Mouse (Mus musculus) kidney, adult 11 months (tissue): Measurements from ENCODE around the gene Sh3bgrl.
A peak's percentile ranks its signal among the peaks of the same experiment; 100 is the strongest.

Experiments
- DNase-seq: peaks from one replicate; pipeline ENCODE4 v3.0.0; 2022

Gene Sh3bgrl

DNA sequence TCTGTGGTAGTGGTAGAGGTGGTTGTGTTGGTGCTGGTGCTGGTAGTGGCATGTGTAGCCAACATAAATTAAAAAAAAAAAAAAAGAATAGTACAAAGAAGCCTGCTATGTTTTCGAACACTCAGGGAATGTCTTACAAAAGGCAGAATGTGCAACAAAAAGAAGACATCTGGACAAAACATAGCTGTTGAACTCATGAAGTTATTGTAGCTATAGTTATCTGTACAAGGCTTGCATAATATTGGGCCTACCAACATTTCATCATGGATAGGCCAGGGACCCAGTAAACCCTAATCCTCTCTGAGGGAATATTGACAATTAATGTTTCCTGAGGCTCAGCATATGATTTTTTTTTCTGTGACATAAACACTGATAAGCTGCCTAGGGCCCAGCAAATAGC is 37.3 kb downstream of the Sh3bgrl start:
- no peak for DNase-seq

- DNase-seq, result no peak
Observed at GRCm38 (mm10) chrX:109133500-109133899, 38.3 kb downstream of the Sh3bgrl start.

GRCm38 (mm10) chrX:109136306-109136705 is 41.1 kb downstream of the Sh3bgrl start:
- DNase-seq, result no peak

GRCm38 (mm10) chrX:109136820-109137219 is 41.7 kb downstream of the Sh3bgrl start:
- no peak for DNase-seq

GRCm38 (mm10) chrX:109137295-109137694 is 42.1 kb downstream of the Sh3bgrl start:
- DNase-seq, result no peak

GRCm38 (mm10) chrX:109141337-109141870 is 46.2 kb downstream of the Sh3bgrl start:
- no peak for DNase-seq

DNA sequence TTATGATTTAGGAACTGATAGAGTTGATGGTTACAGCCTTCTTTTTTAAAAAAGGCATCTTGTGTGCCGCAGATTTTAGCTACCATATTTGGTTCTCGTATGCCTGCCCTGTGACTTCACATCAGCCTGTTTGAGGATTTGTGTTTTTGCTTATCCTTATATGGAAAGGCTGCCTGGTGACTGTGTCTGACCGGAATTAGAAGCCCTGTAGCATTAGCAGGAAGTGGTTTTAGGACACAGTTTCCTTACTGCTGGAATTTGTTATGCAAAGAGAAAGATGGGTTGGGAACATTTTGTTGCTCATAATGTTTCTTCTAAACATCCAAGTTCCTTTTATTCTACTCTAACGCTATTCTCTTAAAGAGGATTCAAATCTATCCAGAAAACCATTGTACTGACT is 47.1 kb downstream of the Sh3bgrl start:
- no peak for DNase-seq

DNA sequence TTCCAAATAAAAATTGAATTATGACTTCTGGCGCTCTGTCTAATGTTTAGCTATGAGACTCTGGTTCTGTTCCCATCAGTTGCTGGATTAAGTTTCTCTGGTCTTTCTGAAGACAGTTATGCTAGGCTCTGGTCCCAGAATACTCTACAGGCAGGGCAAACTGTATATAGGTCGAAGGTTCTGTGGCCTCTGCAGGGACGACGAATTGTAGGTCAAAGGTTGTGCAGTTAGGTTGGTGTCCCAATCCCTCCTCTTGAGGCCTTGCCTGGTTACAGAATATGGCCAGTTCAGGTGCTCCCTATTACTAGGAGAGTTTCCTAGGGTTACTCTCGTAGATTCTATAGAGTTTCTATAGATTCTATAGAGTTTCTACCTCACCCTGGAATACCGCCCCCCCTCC is 50.6 kb downstream of the Sh3bgrl start:
- no peak for DNase-seq

DNA sequence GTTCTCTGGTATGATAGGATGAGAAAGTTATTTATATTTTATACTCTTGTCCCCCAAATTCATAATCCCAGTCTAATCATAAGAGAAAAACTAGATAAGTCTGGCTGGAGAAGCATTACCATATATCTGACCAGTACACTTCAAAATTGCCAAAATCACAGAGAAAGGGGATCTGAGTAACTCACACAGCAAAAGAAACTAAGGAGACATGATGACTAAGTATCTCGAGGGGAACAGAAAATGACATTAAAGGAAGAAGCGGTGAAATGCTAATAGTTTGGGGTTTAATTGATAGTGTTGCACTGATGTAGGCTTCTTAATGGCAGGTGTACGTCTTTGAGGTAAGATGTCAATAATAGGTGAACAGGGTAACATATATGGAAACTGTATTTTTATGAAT is 51.9 kb downstream of the Sh3bgrl start:
- DNase-seq, result no peak

- DNase-seq, result no peak
Observed at GRCm38 (mm10) chrX:109151228-109151627, 56.1 kb downstream of the Sh3bgrl start.

- DNase-seq, result no peak
Observed at GRCm38 (mm10) chrX:109160326-109160725, 65.2 kb downstream of the Sh3bgrl start.

GRCm38 (mm10) chrX:109160901-109161300 is 65.7 kb downstream of the Sh3bgrl start:
- no peak for DNase-seq

DNA sequence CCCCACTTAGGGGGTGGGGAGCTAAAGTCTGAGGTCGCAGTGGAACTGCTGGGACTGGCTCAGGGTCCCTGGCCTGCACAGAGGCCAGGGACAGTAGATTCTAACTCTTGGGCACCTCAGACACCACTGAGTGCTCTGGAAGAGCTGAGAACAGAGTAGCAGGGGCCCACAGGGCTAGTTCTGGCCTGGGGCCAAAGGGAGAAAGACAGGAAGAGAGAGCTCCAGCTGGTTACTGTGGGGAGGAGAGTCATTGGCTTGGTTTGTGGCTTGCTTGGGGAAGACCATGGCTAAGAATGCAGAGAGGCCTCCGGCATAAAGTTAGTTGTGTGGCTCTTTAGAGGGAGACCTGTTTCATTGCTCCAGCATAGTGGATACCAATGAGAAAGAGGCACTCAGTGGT is 79.9 kb downstream of the Sh3bgrl start:
- DNase-seq, result no peak

- DNase-seq, result peak; percentile 4
Observed at GRCm38 (mm10) chrX:109175470-109175869, 80.3 kb downstream of the Sh3bgrl start.

DNA sequence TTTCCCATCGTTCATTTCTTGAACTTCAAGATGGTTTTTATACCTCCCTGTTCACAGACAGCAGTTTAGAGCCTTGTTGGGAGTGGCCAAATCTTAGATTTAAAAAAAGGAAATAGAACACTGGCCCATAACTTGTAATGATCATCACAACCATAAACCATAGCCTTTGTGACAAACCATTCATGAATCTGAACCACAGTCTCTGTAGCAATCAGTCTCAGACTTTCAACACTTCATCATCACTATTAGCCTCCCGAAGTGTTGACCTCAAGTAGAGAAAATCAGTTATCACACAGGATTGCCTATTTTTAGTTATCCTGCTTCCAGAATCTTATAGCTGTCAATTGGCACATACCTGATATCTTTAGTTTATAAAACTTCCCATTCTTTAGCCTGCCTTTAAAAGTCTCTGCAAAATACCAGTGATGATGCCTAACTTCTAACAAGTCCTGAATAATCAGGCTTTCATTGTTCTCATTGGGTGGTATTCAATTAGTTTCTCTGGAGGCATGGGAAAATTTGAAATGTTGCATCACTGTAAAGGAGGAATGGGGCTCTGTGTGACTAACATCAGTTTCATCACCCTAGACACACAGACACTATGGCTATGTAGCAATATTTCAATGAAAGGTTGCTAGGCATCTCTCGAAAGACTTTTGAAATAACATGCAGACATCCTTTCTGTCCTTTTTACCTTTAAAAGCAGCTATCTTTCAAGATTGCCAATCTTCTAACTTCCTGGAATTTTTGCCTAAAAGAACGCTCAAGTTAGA is 89.7 kb downstream of the Sh3bgrl start:
- no peak for DNase-seq

DNA sequence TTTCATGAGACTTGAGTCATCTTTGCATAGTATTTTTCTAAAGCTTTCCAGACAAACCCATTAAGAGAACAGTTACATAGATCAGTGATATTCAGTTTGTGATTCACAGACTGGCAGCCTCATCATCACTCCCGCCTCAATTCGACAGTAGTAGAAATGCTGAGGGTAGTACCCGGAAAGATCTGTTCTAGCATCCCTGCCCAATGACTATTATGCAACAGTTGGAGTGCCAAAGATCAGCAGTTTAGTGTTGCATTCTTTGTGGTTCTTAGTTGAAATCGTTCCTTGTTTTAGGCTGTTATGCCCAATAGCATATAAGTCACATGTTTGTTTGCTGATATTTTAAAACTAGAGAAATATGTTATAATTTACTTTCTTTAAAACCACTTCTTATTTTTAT is 94.4 kb downstream of the Sh3bgrl start:
- no peak for DNase-seq

GRCm38 (mm10) chrX:109190969-109191368 is 95.8 kb downstream of the Sh3bgrl start:
- DNase-seq, result peak; percentile 42

DNA sequence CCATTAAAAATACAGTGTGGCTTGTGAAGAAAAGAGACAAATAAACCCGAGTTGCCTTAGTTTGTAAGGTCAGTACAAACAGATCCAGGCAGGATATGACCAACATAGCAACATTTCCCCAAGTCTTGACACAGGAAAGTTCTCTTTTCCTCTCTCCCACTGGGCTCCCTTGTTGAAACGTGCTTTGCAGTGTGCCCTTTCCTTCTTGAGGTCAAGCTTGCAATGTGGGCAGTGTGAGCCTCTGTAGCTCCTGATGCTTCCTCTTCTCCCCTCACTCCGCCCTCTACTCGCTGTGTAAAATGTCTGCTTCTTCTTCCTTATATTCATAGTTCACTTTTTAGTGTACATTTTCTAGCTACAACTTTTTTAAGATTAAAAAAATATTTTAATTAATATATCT is 96.3 kb downstream of the Sh3bgrl start:
- peak; percentile 9 for DNase-seq

- DNase-seq, result no peak
Observed at GRCm38 (mm10) chrX:109196468-109196867, 101.3 kb downstream of the Sh3bgrl start, which contains the start of gene Gm6377. Gene Gm6377 (plus strand): TSS chrX:109196756.

DNA sequence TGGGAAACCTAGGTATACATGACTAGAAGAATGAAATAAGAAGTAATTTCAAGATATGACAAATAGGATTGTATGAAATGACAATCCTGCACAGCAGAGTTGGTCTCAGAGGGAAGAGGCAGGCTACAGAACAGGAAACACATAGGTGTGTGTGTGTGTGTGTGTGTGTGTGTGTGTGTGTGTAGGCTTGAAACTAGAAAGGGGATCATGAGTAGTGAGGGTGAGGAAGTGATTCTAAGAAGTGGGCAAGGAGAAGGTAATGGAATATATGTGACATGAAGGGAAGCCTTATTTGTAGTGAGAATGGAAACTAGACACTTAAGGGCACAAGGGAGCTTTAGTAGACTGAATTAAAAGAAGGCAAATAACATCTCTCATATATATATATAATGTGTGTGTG is 112.7 kb downstream of the Sh3bgrl start:
- DNase-seq, result no peak

GRCm38 (mm10) chrX:109228720-109229119 is 133.6 kb downstream of the Sh3bgrl start:
- DNase-seq, result no peak

GRCm38 (mm10) chrX:109235383-109236036 is 140.3 kb downstream of the Sh3bgrl start:
- no peak for DNase-seq

GRCm38 (mm10) chrX:109238163-109238562 is 143.0 kb downstream of the Sh3bgrl start:
- DNase-seq, result no peak
